In genomic region chr1:178668907-178669306, GRCm38 (mm10) we compare ENCODE assay signal across 12 mouse cellular contexts.
"Had no signal": no experiment of that assay in that cellular context is flagged by ENCODE, and none has a peak within 500 bp of the region (broad histone marks: within the 10 kb centered on the region; RNA-seq: fewer than 3 reads in every experiment).

No protein-coding gene starts in this region.

- H3K36me3 ChIP-seq: intestine, embryonic 15.5 days; limb, embryonic 15.5 days; liver, embryonic 13.5 days; lung, embryonic 15.5 days; midbrain, embryonic 12.5 days; stomach, embryonic 15.5 days had no signal

- ATAC-seq: intestine, embryonic 15.5 days; liver, postnatal 0 days; midbrain, embryonic 16.5 days had no signal

- H3K9ac ChIP-seq: hindbrain, embryonic 14.5 days; intestine, embryonic 15.5 days; limb, embryonic 15.5 days; liver, embryonic 13.5 days; liver, postnatal 0 days; lung, embryonic 15.5 days; midbrain, embryonic 12.5 days; stomach, embryonic 15.5 days had no signal

- DNase-seq: liver, embryonic 13.5 days; liver, postnatal 0 days; right cerebral cortex, postnatal 14 days; thymus, postnatal 36 days had no signal

- H3K4me2 ChIP-seq: hindbrain, embryonic 14.5 days; intestine, embryonic 15.5 days; limb, embryonic 15.5 days; liver, embryonic 13.5 days; lung, embryonic 15.5 days; midbrain, embryonic 12.5 days; stomach, embryonic 15.5 days had no signal

- H3K4me1 ChIP-seq: liver, embryonic 13.5 days had no signal

- H3K4me3 ChIP-seq: intestine, embryonic 15.5 days; left cerebral cortex, adult 2 months; limb, embryonic 15.5 days; liver, embryonic 13.5 days; lung, embryonic 15.5 days; midbrain, embryonic 12.5 days; stomach, embryonic 15.5 days had no signal

- H3K27me3 ChIP-seq: intestine, embryonic 15.5 days; limb, embryonic 15.5 days; liver, embryonic 13.5 days; lung, embryonic 15.5 days; midbrain, embryonic 12.5 days; stomach, embryonic 15.5 days had no signal

- H3K27ac ChIP-seq: hindbrain, embryonic 14.5 days; intestine, embryonic 15.5 days; left cerebral cortex, adult 2 months; limb, embryonic 15.5 days; liver, embryonic 13.5 days; lung, embryonic 15.5 days; midbrain, embryonic 12.5 days; stomach, embryonic 15.5 days had no signal

- H3K9me3 ChIP-seq: intestine, embryonic 15.5 days; limb, embryonic 15.5 days; liver, embryonic 13.5 days; lung, embryonic 15.5 days; midbrain, embryonic 12.5 days; stomach, embryonic 15.5 days had no signal
